Mouse (Mus musculus) CH12.LX (cell line): ENCODE measurements around the gene Otud7b.

Experiments
- CTCF ChIP-seq, 2 experiments: IDR thresholded peaks in 1 of 2; conservative IDR thresholded peaks in 1 of 2; 2 replicates each; pipeline ENCODE4 v1.5.1; 2011 to 2012; ENCODE audit warnings: low read depth in 2 of 2, low read length in 2 of 2, improper control_type of control experiment in 1 of 2, inconsistent platforms in 1 of 2, mild to moderate bottlenecking in 1 of 2, moderate library complexity in 1 of 2
- E2F4 ChIP-seq: IDR thresholded peaks from 2 replicates; pipeline ENCODE4 v1.6.1; 2011; ENCODE audit warnings: low read depth, low read length, improper control_type of control experiment; ENCODE audit not compliant: insufficient replicate concordance
- NRF1 ChIP-seq: IDR thresholded peaks from 2 replicates; pipeline ENCODE4 v1.6.1; 2014; ENCODE audit warnings: low read depth, mild to moderate bottlenecking, inconsistent platforms, low read length, improper control_type of control experiment, moderate library complexity
- POLR2A ChIP-seq: IDR thresholded peaks from 2 replicates; pipeline ENCODE4 v1.6.1; 2011; ENCODE audit warnings: low read depth, mild to moderate bottlenecking, improper control_type of control experiment, low read length
- TCF12 ChIP-seq: IDR thresholded peaks from 2 replicates; pipeline ENCODE4 v1.6.1; 2014; ENCODE audit warnings: low read depth, mild to moderate bottlenecking, inconsistent platforms, low read length, improper control_type of control experiment
- ZKSCAN1 ChIP-seq: IDR thresholded peaks from 2 replicates; pipeline ENCODE4 v1.6.1; 2012; ENCODE audit warnings: low read depth, inconsistent platforms, low read length, improper control_type of control experiment, borderline replicate concordance
- ZNF384 ChIP-seq: IDR thresholded peaks from 2 replicates; pipeline ENCODE4 v1.6.1; 2012; ENCODE audit warnings: low read depth, low read length, improper control_type of control experiment, inconsistent platforms

- TF ChIP-seq TCF12 (peak; percentile 57; the same call in 1 of the 2 replicates), ZNF384 (no peak), POLR2A (peak; percentile 79), E2F4 (0 out of 2 replicates have a peak, but pooled peaks have one; percentile 49), NRF1 (no peak), ZKSCAN1 (no peak), CTCF (conservative IDR thresholded peaks at IDR 0.05 in 1 of 2, IDR thresholded peaks at IDR 0.05 in 1 of 2; ENCODE audit: low read depth in 2 of 2, low read length in 2 of 2) (no peak)
Observed at GRCm38 (mm10) chr3:96058231-96058896, 46.0 kb upstream of the Otud7b start, which contains the start of gene Vps45.
